Mouse (Mus musculus): ENCODE data around the gene Lgals9. TPM values are rescaled to one million over a fixed set of nuclear protein-coding genes. Genes with fewer than 3 reads are reported as not detected.

The Lgals9 gene
- polyA plus RNA-seq, 1 experiment from 2014 or later = 63.4 TPM

DNA sequence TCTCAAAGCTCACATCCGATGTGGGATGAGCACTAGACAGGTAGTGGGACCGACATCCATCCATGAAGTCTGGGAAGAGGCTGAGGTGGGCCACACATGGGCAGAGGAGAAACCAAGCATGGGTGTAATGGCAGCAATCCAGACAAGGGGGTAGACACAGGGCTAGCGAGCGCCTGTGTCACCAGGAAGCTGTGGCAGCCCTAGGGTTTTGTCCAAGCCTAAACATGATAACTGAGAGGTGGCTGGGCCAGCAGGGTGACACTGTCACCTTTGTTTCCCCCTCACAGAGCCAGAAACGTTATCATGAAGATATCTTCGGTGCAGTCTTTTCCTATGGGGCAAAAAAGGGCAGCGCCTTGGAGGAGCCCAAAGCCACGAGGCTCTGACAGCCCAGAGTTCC lies 25.4 kb downstream of the Lgals9 start:
- Histone ChIP-seq H3K4me2 (ENCODE audit: low read length) (no peak overlapping the region), H3K27ac (replicated peaks in 1 of 2; ENCODE audit: control insufficient read depth in 1 of 2, insufficient read depth in 1 of 2, low read depth in 2 of 2, low read length in 2 of 2) (no peak overlapping the region), H3K9ac (ENCODE audit: low read length) (no peak overlapping the region), H3K4me1 (ENCODE audit: control insufficient read depth in 2 of 2, insufficient read depth in 2 of 2, low read length in 2 of 2) (0 out of 4 replicates have a peak, but pooled peaks cover 0 to 5% of the 10 kb centered on the region in 2 experiments), H3K4me3 (ENCODE audit: control insufficient read depth in 1 of 2, insufficient read depth in 1 of 2, low read depth in 1 of 2, low read length in 2 of 2) (no peak overlapping the region), H3K27me3 (ENCODE audit: control insufficient read depth, insufficient read depth, low read length) (peaks cover 7% of the 10 kb centered on the region; the same call in 1 of the 2 replicates), H3K9me3 (ENCODE audit: control insufficient read depth, low read length) (no peaks in the 10 kb centered on the region), H3K36me3 (ENCODE audit: control insufficient read depth, insufficient read depth, low read length) (peaks cover 8% of the 10 kb centered on the region; the same call in 1 of the 2 replicates)
- ATAC-seq (ENCODE audit: insufficient number of reproducible peaks, insufficient read depth, low FRiP score, low read depth) = no peak
- 54% methylated on average over 8 of the region's 8 CpGs for WGBS

DNA sequence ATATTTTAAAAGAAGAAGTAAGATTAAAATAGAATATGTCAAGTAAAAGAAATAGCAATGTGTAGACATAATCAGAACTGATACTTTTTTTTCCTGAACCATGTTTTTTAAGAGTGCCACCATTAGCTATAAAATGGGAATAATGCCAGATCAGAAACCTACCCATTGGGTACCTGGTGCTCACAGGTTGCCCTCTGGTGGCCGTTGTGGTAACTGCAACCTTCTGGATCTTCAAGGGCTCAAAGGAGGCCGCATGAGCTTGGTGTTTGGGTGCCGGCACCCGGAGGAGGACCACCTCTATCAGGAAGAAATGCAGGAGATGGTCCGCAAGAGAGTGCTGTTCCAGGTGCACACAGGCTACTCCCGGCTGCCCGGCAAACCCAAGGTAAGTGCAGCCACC lies 28.5 kb downstream of the Lgals9 start:
- no peak overlapping the region for H3K4me3 ChIP-seq (ENCODE audit: control insufficient read depth in 1 of 2, insufficient read depth in 1 of 2, low read depth in 1 of 2, low read length in 2 of 2)
- WGBS = 7% methylated on average over 7 of the region's 7 CpGs
- H3K27ac ChIP-seq (replicated peaks in 1 of 2; ENCODE audit: control insufficient read depth in 1 of 2, insufficient read depth in 1 of 2, low read depth in 2 of 2, low read length in 2 of 2) = no peak overlapping the region

GRCm38 (mm10) chr11:78952467-78952866 lies 32.3 kb downstream of the Lgals9 start:
- no peak overlapping the region for H3K9ac ChIP-seq (ENCODE audit: low read length)
- H3K4me2 ChIP-seq (ENCODE audit: low read length) = no peak overlapping the region; the same call in 1 of the 2 replicates
- no peak overlapping the region for H3K27ac ChIP-seq (replicated peaks in 1 of 2; ENCODE audit: control insufficient read depth in 1 of 2, insufficient read depth in 1 of 2, low read depth in 2 of 2, low read length in 2 of 2)
- H3K27me3 ChIP-seq (ENCODE audit: control insufficient read depth, insufficient read depth, low read length) = peaks cover 34% of the 10 kb centered on the region
- H3K36me3 ChIP-seq (ENCODE audit: control insufficient read depth, insufficient read depth, low read length) = no peaks in the 10 kb centered on the region
- no peak overlapping the region for H3K4me3 ChIP-seq (ENCODE audit: control insufficient read depth in 1 of 2, insufficient read depth in 1 of 2, low read depth in 1 of 2, low read length in 2 of 2)
- WGBS = 9% methylated on average over 17 of the region's 17 CpGs
- no peak for ATAC-seq (ENCODE audit: insufficient number of reproducible peaks, insufficient read depth, low FRiP score, low read depth)
- H3K9me3 ChIP-seq (ENCODE audit: control insufficient read depth, low read length) = no peaks in the 10 kb centered on the region
- H3K4me1 ChIP-seq (ENCODE audit: control insufficient read depth in 2 of 2, insufficient read depth in 2 of 2, low read length in 2 of 2) = no peaks in the 10 kb centered on the region; a peak in 1 of 4 replicates

More for the DNA sequence above, 28.5 kb downstream of the Lgals9 start:
- H3K4me1 ChIP-seq (ENCODE audit: control insufficient read depth in 2 of 2, insufficient read depth in 2 of 2, low read length in 2 of 2) = no peaks in the 10 kb centered on the region; a peak in 1 of 4 replicates
- H3K36me3 ChIP-seq (ENCODE audit: control insufficient read depth, insufficient read depth, low read length) = no peaks in the 10 kb centered on the region
- no peak overlapping the region for H3K9ac ChIP-seq (ENCODE audit: low read length)
- no peaks in the 10 kb centered on the region for H3K9me3 ChIP-seq (ENCODE audit: control insufficient read depth, low read length)
- ATAC-seq (ENCODE audit: insufficient number of reproducible peaks, insufficient read depth, low FRiP score, low read depth) = no peak
- H3K4me2 ChIP-seq (ENCODE audit: low read length) = no peak overlapping the region
- peaks cover 36% of the 10 kb centered on the region for H3K27me3 ChIP-seq (ENCODE audit: control insufficient read depth, insufficient read depth, low read length)

DNA sequence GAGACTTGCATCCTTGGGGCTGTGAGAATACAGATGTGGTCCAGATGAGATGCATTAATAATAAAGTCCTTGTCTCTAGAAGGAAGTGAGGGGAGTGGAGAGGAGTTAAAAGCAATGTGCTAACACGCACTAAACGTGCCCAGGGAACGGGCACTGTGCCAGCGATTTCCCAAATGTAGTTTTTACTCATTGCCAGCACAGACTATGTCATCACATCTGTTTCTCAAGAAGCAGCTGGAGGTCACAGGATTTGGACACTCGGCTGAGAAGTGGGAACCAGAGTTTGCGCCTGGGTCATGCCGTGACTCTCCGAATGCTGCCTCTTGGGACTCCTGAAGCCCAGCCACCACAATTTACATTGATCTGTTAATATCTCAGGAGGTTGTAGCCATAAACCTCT lies 34.4 kb downstream of the Lgals9 start:
- WGBS = 66% methylated on average over 8 of the region's 8 CpGs
- H3K36me3 ChIP-seq (ENCODE audit: control insufficient read depth, insufficient read depth, low read length) = no peaks in the 10 kb centered on the region
- no peak overlapping the region for H3K9ac ChIP-seq (ENCODE audit: low read length)
- H3K27ac ChIP-seq (replicated peaks in 1 of 2; ENCODE audit: control insufficient read depth in 1 of 2, insufficient read depth in 1 of 2, low read depth in 2 of 2, low read length in 2 of 2) = no peak overlapping the region
- no peak overlapping the region for H3K4me2 ChIP-seq (ENCODE audit: low read length)
- no peaks in the 10 kb centered on the region; a peak in 1 of 4 replicates for H3K4me1 ChIP-seq (ENCODE audit: control insufficient read depth in 2 of 2, insufficient read depth in 2 of 2, low read length in 2 of 2)
- no peaks in the 10 kb centered on the region for H3K9me3 ChIP-seq (ENCODE audit: control insufficient read depth, low read length)
- H3K4me3 ChIP-seq (ENCODE audit: control insufficient read depth in 1 of 2, insufficient read depth in 1 of 2, low read depth in 1 of 2, low read length in 2 of 2) = no peak overlapping the region
- ATAC-seq (ENCODE audit: insufficient number of reproducible peaks, insufficient read depth, low FRiP score, low read depth) = no peak
- H3K27me3 ChIP-seq (ENCODE audit: control insufficient read depth, insufficient read depth, low read length) = peaks cover 28% of the 10 kb centered on the region

DNA sequence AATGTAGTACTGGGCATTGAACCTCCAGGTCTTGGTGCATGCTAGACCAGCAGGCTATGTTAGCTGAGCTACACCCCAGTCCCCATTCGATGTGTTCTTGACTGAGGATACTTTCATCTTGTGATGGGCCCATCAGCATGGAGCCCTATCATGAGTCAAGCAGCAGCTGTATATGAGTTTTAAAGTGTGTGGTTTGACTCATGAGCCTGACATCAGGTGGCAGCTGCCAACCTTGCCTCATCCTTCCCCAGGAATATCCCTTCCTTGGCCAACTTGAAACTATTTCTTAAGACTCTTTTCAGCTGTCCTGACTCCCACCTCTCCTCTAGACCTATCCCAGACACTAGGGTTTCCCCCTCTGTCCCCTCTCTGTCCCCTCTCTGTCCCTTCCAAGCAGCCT lies 41.7 kb downstream of the Lgals9 start:
- Histone ChIP-seq H3K4me3 (ENCODE audit: control insufficient read depth in 1 of 2, insufficient read depth in 1 of 2, low read depth in 1 of 2, low read length in 2 of 2) (no peak overlapping the region), H3K9ac (ENCODE audit: low read length) (no peak overlapping the region), H3K4me2 (ENCODE audit: low read length) (no peak overlapping the region), H3K27ac (replicated peaks in 1 of 2; ENCODE audit: control insufficient read depth in 1 of 2, insufficient read depth in 1 of 2, low read depth in 2 of 2, low read length in 2 of 2) (no peak overlapping the region), H3K36me3 (ENCODE audit: control insufficient read depth, insufficient read depth, low read length) (no peaks in the 10 kb centered on the region), H3K27me3 (ENCODE audit: control insufficient read depth, insufficient read depth, low read length) (no peaks in the 10 kb centered on the region), H3K4me1 (ENCODE audit: control insufficient read depth in 2 of 2, insufficient read depth in 2 of 2, low read length in 2 of 2) (no peaks in the 10 kb centered on the region), H3K9me3 (ENCODE audit: control insufficient read depth, low read length) (no peaks in the 10 kb centered on the region)
- no peak for ATAC-seq (ENCODE audit: insufficient number of reproducible peaks, insufficient read depth, low FRiP score, low read depth)
- WGBS = 78% methylated on average over 1 of the region's 1 CpGs

DNA sequence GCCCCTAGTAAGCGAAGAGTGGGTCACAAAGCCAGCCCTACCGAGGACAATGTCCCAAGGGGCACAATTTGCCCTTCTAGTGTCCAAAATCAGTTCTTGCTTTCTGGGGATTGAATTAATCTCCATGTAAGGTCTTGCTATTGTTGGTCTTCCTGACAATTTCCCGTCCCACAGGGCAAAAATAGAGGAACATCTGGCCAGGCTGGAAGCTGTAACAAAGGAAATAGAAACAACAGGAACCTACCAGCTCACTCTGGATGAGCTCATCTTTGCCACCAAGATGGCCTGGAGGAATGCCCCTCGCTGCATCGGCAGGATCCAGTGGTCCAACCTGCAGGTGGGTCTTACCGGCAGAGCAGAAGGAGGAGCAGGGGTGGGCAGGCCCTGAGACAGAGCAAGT lies 49.6 kb downstream of the Lgals9 start:
- peak overlapping the region; percentile 11 to 41; a peak in 1 of 4 replicates for H3K27ac ChIP-seq (replicated peaks in 1 of 2; ENCODE audit: control insufficient read depth in 1 of 2, insufficient read depth in 1 of 2, low read depth in 2 of 2, low read length in 2 of 2)
- no peaks in the 10 kb centered on the region for H3K4me1 ChIP-seq (ENCODE audit: control insufficient read depth in 2 of 2, insufficient read depth in 2 of 2, low read length in 2 of 2)
- H3K27me3 ChIP-seq (ENCODE audit: control insufficient read depth, insufficient read depth, low read length) = no peaks in the 10 kb centered on the region
- no peak for ATAC-seq (ENCODE audit: insufficient number of reproducible peaks, insufficient read depth, low FRiP score, low read depth)
- H3K4me2 ChIP-seq (ENCODE audit: low read length) = no peak overlapping the region
- no peak overlapping the region for H3K4me3 ChIP-seq (ENCODE audit: control insufficient read depth in 1 of 2, insufficient read depth in 1 of 2, low read depth in 1 of 2, low read length in 2 of 2)
- 68% methylated on average over 6 of the region's 6 CpGs for WGBS
- no peaks in the 10 kb centered on the region for H3K9me3 ChIP-seq (ENCODE audit: control insufficient read depth, low read length)
- H3K9ac ChIP-seq (ENCODE audit: low read length) = no peak overlapping the region
- H3K36me3 ChIP-seq (ENCODE audit: control insufficient read depth, insufficient read depth, low read length) = no peaks in the 10 kb centered on the region

- 72% methylated on average over 4 of the region's 4 CpGs for WGBS
These were observed 50.0 kb downstream of the Lgals9 start for GRCm38 (mm10) chr11:78934727-78935126.

GRCm38 (mm10) chr11:78934307-78934706 lies 50.4 kb downstream of the Lgals9 start:
- peaks cover 0 to 2% of the 10 kb centered on the region in 2 experiments; a peak in 1 of 4 replicates for H3K4me1 ChIP-seq (ENCODE audit: control insufficient read depth in 2 of 2, insufficient read depth in 2 of 2, low read length in 2 of 2)
- H3K9me3 ChIP-seq (ENCODE audit: control insufficient read depth, low read length) = no peaks in the 10 kb centered on the region
- H3K36me3 ChIP-seq (ENCODE audit: control insufficient read depth, insufficient read depth, low read length) = no peaks in the 10 kb centered on the region
- H3K9ac ChIP-seq (ENCODE audit: low read length) = no peak overlapping the region
- peak overlapping the region in 1 of 2 experiments; percentile 41; a peak in 1 of 4 replicates for H3K27ac ChIP-seq (replicated peaks in 1 of 2; ENCODE audit: control insufficient read depth in 1 of 2, insufficient read depth in 1 of 2, low read depth in 2 of 2, low read length in 2 of 2)
- H3K4me3 ChIP-seq (ENCODE audit: control insufficient read depth in 1 of 2, insufficient read depth in 1 of 2, low read depth in 1 of 2, low read length in 2 of 2) = no peak overlapping the region
- H3K4me2 ChIP-seq (ENCODE audit: low read length) = no peak overlapping the region
- 82% methylated on average over 7 of the region's 7 CpGs for WGBS
- no peak for ATAC-seq (ENCODE audit: insufficient number of reproducible peaks, insufficient read depth, low FRiP score, low read depth)
- no peaks in the 10 kb centered on the region for H3K27me3 ChIP-seq (ENCODE audit: control insufficient read depth, insufficient read depth, low read length)

More at GRCm38 (mm10) chr11:78934727-78935126, 50.0 kb downstream of the Lgals9 start:
- no peak overlapping the region for H3K4me3 ChIP-seq (ENCODE audit: control insufficient read depth in 1 of 2, insufficient read depth in 1 of 2, low read depth in 1 of 2, low read length in 2 of 2)
- no peak overlapping the region for H3K4me2 ChIP-seq (ENCODE audit: low read length)
- H3K36me3 ChIP-seq (ENCODE audit: control insufficient read depth, insufficient read depth, low read length) = no peaks in the 10 kb centered on the region
- H3K27me3 ChIP-seq (ENCODE audit: control insufficient read depth, insufficient read depth, low read length) = no peaks in the 10 kb centered on the region
- H3K9me3 ChIP-seq (ENCODE audit: control insufficient read depth, low read length) = no peaks in the 10 kb centered on the region
- no peak for ATAC-seq (ENCODE audit: insufficient number of reproducible peaks, insufficient read depth, low FRiP score, low read depth)
- H3K9ac ChIP-seq (ENCODE audit: low read length) = no peak overlapping the region
- no peaks in the 10 kb centered on the region for H3K4me1 ChIP-seq (ENCODE audit: control insufficient read depth in 2 of 2, insufficient read depth in 2 of 2, low read length in 2 of 2)
- H3K27ac ChIP-seq (replicated peaks in 1 of 2; ENCODE audit: control insufficient read depth in 1 of 2, insufficient read depth in 1 of 2, low read depth in 2 of 2, low read length in 2 of 2) = peak overlapping the region; percentile 11 to 41; a peak in 2 of 4 replicates
